Mouse (Mus musculus): Measurements from ENCODE around the gene Dnah5. TPM values are rescaled to one million over a fixed set of nuclear protein-coding genes. Genes with fewer than 3 reads are reported as not detected.

Dnah5 gene
- polyA plus RNA-seq, 1 experiment from 2014 or later, result 0.08 TPM

- H3K9me3 ChIP-seq (replicated peaks; ENCODE audit: low read length), result no peaks in the 10 kb centered on the region
- no peaks in the 10 kb centered on the region for H3K36me3 ChIP-seq (ENCODE audit: insufficient read depth, low read length)
- no peaks in the 10 kb centered on the region for H3K4me1 ChIP-seq (replicated peaks; ENCODE audit: insufficient read depth, low read length)
- no peak overlapping the region for H3K27ac ChIP-seq
- H3K9ac ChIP-seq (ENCODE audit: low read depth, low read length), result no peak overlapping the region
- TF ChIP-seq CTCF (IDR thresholded peaks at IDR 0.05; ENCODE audit: low read depth), result peak; percentile 23; the same call in 1 of the 2 replicates
- no peak overlapping the region for H3K4me2 ChIP-seq (ENCODE audit: low read length)
- ATAC-seq (replicated peaks; ENCODE audit: low FRiP score, low read depth) (no peak), DNase-seq (ENCODE audit: low spot score) (peak; percentile 14)
- no peaks in the 10 kb centered on the region for H3K27me3 ChIP-seq (ENCODE audit: insufficient read depth, low read length)
- H3K4me3 ChIP-seq (replicated peaks; ENCODE audit: low read depth, low read length), result no peak overlapping the region
- WGBS, result 51% methylated on average over 4 of the region's 4 CpGs
Observed at GRCm38 (mm10) chr15:28502820-28503219, 299.3 kb downstream of the Dnah5 start.

GRCm38 (mm10) chr15:28515176-28515575 lies 311.6 kb downstream of the Dnah5 start:
- 53% methylated on average over 4 of the region's 4 CpGs for whole genome bisulfite sequencing
- H3K9me3 ChIP-seq (replicated peaks; ENCODE audit: low read length), result no peaks in the 10 kb centered on the region
- no peaks in the 10 kb centered on the region for H3K36me3 ChIP-seq (ENCODE audit: insufficient read depth, low read length)
- no peaks in the 10 kb centered on the region for H3K27me3 ChIP-seq (ENCODE audit: insufficient read depth, low read length)
- no peak overlapping the region for H3K9ac ChIP-seq (ENCODE audit: low read depth, low read length)
- ATAC-seq (replicated peaks; ENCODE audit: low FRiP score, low read depth), result no peak
- H3K27ac ChIP-seq, result no peak overlapping the region
- DNase-seq (ENCODE audit: low spot score), result no peak
- no peaks in the 10 kb centered on the region for H3K4me1 ChIP-seq (replicated peaks; ENCODE audit: insufficient read depth, low read length)
- TF ChIP-seq CTCF (IDR thresholded peaks at IDR 0.05; ENCODE audit: low read depth), result no peak
- no peak overlapping the region for H3K4me2 ChIP-seq (ENCODE audit: low read length)
- H3K4me3 ChIP-seq (replicated peaks; ENCODE audit: low read depth, low read length), result no peak overlapping the region

Other genes with a start within 250 kb of the Dnah5 start
- gene Trio, start 177.9 kb upstream of the Dnah5 start, polyA plus RNA-seq (2015; fragmentation: Nextera tagmentation; extraction: Ambion mirVana), result 17.4 and 19.9 TPM in 2 replicates